Mouse (Mus musculus) C2C12 (cell line): ENCODE data around the gene Scn2b.

Experiments
- CTCF ChIP-seq: IDR thresholded peaks from one replicate; pipeline ENCODE4 v1.5.1; 2011; ENCODE audit not compliant: control insufficient read depth, insufficient read depth, insufficient read length
- FOSL1 ChIP-seq: IDR thresholded peaks from one replicate; pipeline ENCODE4 v1.8.0; 2011; ENCODE audit warnings: mild to moderate bottlenecking, low read length; ENCODE audit not compliant: poor library complexity, insufficient read depth, severe bottlenecking
- USF1 ChIP-seq: IDR thresholded peaks from one replicate; pipeline ENCODE4 v1.6.1; 2011; ENCODE audit warnings: low read depth, mild to moderate bottlenecking, control low read depth, moderate library complexity

- TF ChIP-seq FOSL1: no peak
- TF ChIP-seq USF1: no peak
- TF ChIP-seq CTCF: no peak
Measured at GRCm38 (mm10) chr9:45140945-45141344, 23.4 kb downstream of the Scn2b start.
